Mouse (Mus musculus): ENCODE measurements around the gene Serac1.

DNA sequence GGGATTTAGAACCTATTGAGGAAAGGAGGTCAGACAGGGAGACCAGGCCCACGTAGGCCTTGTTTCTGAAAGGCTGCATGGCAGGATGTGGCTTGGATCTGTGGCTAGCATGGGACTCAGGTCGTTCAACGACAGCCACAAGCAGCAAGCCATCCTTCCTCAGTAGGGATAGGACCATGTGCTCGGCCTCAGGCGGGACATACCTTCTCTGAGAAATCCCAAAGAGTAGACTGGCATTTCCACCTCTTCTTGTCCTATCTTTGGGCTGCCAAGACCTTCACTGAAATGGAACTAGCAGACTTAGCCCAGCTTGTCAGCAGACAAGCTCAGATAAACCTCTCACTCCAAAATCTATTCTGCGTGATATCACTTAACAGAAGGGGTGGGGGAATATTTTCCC, 75.9 kb downstream of the Serac1 start:
- TF ChIP-seq POLR2A (IDR thresholded peaks at IDR 0.05; ENCODE audit: extremely low read depth, insufficient read depth, low read length): no peak
- TF ChIP-seq CTCF (IDR thresholded peaks at IDR 0.05; ENCODE audit: extremely low read depth, insufficient read depth, low read length): no peak
